Mouse (Mus musculus): ENCODE data around the gene Dock6.
"Not testable (repeated sequence)": the region's sequence is repeated elsewhere in the genome, so short reads cannot be mapped to it uniquely, and the experiment has no call there.

Dock6 gene

DNA sequence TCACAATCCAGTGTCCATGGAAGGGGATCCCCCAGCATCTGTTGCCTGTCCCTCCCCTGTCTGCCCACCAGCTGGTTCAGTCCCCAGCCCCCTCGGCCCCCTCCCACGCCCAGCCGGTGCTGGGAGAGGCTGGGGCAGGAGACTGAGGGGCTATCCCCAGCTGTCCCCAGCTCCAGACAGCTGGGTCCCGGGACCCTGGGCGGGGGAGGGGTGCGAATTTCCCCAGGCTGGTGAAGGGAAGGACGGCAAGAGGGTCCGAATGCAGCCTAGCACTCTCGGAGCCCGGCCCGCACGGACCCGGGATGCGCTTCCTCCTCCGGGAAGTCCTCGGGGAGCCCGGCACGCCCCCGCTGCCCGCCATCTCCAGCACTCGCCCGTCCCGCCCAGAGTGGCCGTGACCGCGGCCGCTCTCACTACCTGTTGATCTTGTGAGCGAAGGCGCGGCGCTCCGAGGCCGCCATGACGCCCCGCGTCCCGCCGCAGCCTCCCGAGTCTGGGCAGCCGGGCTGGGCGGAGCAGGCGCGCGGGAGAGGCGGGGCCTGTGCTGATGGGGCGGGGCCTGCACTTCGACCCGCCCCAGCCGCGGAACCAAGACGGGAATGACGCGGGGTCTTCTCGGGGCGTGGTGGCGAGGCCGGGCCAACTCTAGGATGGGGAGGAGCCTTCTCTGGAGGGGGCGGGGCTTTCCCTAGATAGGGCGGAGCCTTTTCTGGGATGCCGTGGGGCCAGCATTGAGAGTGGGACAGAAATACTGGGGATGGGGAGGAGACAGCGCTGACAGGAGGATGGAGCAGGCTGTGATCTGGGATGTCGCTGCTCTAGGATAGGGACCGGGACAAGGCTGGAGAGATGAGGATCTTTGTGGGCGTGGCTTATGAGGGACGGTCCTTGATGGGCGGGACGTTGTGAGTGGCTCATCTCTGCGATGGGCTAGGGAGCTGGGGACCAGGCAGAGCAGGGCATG, at the start of gene Dock6:
Gene Dock6 (minus strand): TSS at position 508 of the 964 bp plus-strand sequence.
- DNase-seq (ENCODE audit: low spot score): peak; percentile 96

DNA sequence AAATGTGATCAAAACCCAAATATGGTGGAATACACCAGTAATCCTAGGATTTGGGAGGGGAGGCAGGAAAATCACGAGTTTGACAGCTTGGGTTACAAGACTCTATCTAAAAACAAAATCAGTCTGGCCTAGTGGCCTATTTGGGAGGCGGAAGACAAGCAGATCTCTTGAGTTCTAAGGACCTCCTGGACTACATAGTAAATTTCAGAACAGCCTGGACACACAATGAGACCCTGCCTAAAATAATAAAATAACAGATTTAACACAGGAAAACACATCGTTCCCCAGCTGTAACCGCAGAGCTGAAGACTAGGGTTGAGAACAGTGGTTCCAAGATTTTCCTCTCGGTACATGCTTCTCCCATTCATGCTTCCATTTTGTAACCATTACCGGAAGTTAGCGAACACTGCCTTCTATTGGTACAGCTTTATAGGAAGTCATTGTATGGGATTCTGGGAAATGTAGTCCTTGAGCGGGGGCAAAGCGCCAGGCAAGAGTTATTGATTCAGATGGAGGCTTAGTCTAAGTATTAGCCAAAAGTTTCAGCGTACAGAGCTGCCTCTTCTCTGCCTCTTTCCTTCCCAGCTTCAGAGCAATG, 48.9 kb upstream of the Dock6 start:
- DNase-seq (ENCODE audit: low spot score): peak; percentile 74

DNA sequence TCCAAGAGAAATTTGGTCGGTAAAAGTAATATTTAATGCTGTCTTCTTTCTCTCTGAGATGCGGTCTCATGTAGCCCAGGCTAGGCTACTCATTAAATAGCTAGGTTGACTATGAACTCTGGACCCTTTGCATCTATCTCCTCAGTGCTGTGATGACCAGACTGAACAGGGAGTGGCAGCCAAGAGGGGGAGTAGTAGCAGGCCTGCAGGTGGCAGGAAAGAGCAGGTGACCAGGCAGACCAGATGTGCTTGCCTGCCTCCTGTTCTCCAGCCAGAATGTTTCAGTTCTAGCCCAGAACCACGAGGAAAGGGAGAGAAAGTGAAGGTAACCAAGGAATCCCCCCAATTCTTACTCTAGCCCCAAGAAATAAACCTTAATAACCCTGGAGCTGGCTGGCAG, 36.8 kb upstream of the Dock6 start:
- DNase-seq (ENCODE audit: low spot score): no peak

DNA sequence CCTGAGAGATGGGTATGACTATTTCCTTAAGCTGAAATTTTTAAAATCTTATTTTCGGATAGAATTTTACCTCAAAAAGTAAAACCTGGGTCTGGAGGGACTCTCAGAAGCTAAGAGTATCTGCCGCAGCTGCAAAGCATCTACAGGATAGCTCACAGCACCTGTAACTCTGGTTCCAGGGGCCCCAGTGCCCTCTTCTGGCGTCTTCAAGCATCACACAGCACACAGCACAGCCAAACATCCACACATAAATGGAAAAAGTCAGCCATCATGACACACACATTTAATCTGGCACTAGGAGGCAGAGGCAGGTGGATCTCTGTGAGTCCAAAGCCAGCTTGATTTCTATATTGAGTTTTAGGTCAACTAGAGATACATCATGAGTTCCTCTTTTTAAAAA, 24.2 kb upstream of the Dock6 start:
- DNase-seq (ENCODE audit: low spot score): no peak

DNA sequence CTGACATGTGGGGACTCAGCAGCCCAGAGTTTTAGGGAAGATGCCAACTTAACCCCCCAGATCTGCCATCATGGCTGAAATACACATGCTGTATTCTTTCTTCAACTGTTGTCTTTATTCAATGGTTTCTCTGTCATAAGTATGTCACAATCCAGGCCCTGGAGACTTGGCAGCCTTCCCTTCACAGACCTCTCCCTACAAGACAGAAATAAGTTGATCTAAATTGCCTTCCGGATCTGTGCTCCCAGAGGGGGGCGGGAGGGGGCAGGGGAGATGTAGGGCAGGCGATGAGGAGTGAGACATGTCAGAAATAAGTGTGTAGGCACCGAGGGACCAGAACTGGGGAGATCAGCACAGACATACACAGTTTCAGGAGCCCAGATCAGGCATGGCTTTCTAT, 19.8 kb upstream of the Dock6 start:
- DNase-seq (ENCODE audit: low spot score): no peak

DNA sequence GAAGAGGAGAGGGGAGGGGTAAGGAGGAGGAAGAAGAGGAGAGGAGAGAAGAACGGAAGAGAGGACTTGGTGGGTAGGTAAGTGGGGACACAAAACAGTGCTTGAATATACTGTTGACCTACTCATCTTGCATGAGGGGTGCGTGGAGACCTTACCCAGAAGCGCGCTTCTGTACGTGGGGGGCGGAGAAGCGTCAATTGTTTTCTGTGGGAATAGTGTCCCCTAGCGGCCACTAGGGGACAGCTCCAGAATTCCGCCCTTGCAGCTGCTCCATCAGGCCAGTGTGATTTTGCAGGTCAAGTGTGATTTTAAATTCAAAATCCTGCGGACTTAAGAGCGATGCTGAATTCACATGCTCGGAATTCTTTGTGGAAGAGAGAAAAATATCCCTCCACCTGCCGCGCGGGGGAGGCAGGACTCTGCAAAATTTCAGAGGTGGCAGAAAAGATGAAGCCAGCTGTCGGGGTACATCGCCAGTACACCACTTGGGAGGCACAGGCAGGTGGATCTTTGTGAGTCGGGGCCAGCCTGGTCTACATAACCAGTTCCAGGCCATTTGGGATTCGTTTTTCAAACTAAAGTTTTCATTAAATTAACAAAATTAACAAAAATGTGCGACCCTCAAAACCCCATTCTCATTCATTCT, 18.6 kb upstream of the Dock6 start:
- DNase-seq (ENCODE audit: low spot score): peak; percentile 75

DNA sequence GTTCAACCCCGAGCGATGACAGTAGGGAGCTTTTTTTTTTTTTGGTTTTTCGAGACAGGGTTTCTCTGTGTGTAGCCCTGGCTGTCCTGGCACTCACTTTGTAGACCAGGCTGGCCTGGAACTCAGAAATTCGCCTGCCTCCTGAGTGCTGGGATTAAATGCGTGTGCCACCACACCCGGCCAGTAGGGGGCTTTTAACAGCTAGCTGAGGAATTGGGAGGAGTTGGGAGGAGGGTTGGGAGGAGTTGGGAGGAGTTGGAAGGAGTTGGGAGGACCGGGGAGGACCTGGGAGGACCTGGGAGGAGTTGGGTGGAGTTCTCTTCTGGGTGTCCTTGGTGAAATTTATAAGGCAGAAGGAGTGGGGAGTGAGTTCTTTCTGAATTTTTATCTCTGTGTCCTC, 16.9 kb upstream of the Dock6 start:
- peak; percentile 89 for DNase-seq (ENCODE audit: low spot score)

DNA sequence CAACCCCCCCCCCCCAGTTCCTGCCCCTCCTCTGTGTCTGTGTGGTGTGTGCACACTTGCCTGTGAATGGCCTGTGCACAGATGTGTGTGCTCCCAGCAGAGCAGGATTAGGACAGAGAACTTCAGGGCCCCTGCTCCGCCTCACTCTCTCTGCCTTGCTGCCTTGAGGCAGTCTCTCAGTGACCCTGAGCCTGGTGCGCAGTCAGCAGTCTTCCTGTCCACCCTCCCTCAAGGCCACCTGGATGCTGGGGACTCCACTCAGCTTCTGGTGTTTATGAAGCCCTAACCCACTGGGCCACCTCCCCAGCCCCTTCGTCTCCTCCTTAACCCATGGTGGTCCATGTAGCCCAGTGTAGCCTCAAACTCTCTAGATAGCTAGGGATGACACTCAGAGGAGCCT, 15.3 kb upstream of the Dock6 start:
- DNase-seq (ENCODE audit: low spot score): no peak

DNA sequence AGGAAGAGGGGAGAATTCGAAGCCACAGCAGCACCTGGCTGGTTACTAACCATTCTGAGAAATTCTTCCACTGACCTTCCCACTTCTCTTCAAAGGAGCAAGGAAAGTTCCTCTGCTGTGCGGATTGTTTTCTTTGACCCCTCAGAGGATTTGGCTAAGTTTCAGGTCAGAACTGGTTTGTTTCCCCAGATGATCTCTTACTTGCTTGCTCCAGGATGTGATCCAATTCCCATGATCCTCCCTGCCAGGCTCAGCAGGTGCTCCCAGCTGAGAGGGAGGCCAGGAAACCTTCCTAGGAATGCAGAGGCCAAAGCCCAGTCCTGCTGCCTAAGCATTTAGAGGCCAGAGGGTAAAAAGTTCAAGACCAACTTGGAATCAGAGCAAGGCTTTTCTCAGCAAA, 14.2 kb upstream of the Dock6 start:
- no peak for DNase-seq (ENCODE audit: low spot score)

DNA sequence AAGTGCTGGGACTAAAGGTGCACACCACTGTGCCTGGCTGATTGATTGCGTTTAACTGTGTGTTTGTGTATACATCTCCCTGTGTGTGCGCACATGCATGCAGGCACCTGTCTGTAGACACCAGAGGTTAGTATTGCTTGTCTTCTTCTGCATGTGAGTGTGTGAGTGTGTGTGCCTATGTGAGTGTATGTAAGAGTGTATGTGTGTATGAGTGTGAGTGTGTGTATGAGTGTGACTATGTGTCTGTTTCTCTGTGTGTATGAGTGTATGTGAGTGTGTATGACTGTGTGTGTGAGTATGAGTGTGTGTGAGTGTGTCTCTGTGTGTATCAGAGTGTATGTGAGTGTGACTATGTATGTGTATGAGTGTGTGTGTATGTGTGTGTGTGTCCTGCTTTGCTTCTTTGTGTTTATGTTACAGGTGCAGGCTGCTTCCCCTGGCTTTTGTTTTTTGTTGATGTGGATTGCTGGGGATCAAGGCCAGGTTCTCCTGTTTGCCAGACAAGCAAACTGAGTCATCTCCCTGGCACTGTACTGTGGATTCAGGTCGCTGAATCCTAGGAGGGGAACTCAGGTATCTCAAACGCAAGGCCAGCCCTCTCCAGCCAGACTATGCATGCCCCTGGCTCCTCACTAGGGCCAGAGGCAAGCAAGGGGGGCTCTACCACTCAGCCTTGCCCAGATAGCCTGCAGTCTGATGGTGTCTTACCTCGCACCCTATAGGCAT, 13.4 kb upstream of the Dock6 start:
- no peak for DNase-seq (ENCODE audit: low spot score)

DNA sequence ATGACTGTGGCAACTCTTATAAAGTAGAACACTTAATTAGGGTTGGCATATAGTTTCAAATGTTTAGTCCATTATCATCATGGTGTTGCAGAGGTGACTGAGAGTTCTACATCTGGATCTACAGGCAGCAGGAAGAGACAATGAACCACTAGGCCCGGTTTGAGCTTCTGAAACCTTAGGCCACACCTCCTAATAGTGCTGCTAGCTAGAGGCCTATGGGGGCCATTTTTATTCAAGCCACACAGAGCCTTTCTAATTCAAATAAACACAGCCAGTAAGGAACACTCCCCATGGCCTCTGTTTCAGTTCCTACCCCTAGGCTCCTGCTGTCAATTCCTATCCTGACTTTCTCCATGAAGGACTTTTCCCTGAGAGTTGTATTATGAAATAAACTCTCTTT, 9.7 kb upstream of the Dock6 start:
- DNase-seq (ENCODE audit: low spot score): no peak

DNA sequence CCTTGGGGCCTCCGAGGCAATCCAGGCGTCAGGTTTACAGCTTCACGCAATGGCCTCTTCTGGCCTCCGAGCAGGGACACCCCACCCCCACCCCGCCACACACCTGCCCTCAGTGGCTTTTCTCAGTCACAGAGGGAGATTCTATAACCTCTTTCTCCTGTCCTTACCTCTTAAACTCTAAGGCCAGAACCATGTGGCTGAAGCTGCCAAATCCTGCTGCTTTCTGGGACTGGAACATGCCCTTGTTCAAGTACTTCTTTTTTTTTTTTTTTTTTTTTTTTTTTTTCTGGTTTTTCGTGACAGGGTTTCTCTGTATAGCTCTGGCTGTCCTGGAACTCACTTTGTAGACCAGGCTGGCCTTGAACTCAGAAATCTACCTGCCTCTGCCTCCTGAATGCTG, 7.9 kb upstream of the Dock6 start:
- DNase-seq (ENCODE audit: low spot score): not testable (repeated sequence)

DNA sequence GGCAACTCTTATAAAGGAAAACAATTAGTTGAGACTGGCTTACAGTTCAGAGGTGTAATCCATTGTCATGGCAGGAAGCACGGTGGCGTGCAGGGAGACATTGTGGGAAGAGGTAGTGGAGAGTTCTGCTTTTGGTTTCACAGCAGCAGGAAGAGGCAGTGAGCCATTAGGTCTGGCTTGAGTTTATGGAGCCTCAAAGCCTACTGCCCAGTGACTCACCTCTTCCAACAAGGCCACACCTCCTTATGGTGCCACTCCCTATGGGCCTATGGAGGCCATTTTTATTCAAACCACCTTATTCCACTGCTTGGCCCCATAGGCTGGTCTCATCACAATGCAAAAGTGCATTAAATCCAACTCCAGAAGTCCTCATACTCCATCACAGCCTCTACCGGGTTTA, 7.2 kb upstream of the Dock6 start:
- DNase-seq (ENCODE audit: low spot score): no peak

DNA sequence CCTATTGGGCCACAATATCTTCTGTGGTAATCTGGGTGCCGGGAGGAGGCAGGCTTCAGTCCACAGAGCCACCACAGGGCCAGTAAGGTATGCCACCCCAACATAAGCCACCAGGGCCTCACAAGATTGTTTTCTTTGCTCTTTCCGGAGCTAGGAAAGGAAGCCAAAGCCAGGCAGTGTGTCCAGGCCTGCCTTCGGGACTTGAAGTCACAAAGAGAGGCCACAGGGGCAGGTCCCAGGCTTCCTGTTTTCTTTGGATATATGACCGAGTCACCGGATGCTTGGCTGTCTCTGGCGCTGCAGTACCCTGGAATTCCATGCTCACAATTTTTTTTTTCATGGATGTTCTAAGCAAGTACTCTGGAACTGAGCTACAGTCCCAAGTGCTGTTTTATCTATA, 5.6 kb upstream of the Dock6 start:
- no peak for DNase-seq (ENCODE audit: low spot score)

DNA sequence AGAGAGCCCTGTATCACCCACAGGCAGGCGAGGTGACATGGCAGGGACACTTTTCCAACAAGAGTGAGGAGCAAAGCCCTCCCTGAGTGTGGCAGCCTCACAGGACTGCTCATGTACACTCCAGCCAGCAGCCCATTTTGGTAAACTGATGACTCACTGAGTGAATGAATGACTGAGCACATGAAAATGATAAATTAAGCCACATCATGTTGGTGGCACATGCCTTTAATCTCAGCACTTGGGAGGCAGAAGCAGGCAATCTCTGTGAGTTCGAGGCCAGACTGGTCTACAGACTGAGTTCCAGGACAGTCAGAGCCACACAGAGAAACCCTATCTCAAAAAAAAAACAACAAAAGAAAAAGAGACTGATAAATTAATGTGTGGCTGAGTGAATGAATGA, 5.1 kb upstream of the Dock6 start:
- DNase-seq (ENCODE audit: low spot score): no peak

DNA sequence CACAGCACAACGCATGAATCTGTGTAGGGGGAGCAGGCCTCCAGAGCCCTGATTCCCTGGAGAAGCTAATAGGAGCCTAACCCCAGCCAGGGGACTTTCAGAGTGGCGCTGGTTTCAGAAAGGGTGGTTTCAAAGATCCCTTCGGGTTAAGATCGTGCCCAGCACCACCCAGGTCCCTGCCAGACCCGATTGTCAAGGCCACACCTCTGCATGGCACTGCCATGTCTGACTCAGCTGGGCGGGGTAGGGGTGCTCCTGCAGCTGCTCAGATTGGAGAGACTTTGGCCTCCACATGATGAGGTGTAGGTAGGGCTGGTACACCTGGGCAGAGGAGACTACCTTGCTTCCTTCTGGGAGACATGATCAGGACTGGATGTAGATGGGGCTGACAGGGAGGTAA, 2.5 kb upstream of the Dock6 start:
- DNase-seq (ENCODE audit: low spot score): no peak

DNA sequence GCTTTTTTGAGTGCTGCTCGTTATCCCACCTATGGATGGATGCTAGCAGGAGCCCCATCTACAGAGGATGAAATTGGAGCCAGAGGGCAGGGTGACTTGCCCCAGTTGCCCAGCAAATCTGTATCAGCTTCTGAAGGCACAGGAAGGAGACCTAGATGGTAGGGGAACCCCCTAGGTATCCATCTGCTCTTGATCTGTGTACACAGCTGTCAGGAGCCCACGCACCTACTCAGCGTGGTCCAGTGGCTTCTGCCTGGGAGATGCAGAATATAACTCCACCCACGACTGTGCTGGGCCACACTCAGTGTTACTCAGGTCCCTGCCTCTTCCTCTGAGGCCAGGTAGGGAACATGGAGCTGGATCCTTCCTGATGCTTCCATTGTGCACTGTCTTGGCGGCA, 1.5 kb upstream of the Dock6 start:
- DNase-seq (ENCODE audit: low spot score): no peak

DNA sequence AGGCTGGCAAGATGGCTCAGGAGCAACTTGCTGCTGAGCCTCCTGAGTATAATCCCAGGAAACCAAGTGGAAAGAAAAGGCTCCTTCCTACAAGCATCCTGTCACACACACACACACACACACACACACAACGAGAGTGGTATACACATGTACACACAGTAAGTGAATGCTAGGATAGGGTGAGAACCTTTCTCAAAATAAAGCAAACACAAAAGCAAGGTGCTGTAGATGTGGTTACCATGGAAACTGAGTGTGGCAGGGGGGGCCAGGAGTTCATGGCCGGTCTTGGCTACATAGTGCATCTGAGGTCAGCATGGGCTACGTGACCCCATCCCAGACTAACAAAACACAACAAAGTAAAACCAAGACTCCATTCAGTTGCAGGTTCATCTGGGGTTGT, 1.4 kb downstream of the Dock6 start:
- no peak for DNase-seq (ENCODE audit: low spot score)

DNA sequence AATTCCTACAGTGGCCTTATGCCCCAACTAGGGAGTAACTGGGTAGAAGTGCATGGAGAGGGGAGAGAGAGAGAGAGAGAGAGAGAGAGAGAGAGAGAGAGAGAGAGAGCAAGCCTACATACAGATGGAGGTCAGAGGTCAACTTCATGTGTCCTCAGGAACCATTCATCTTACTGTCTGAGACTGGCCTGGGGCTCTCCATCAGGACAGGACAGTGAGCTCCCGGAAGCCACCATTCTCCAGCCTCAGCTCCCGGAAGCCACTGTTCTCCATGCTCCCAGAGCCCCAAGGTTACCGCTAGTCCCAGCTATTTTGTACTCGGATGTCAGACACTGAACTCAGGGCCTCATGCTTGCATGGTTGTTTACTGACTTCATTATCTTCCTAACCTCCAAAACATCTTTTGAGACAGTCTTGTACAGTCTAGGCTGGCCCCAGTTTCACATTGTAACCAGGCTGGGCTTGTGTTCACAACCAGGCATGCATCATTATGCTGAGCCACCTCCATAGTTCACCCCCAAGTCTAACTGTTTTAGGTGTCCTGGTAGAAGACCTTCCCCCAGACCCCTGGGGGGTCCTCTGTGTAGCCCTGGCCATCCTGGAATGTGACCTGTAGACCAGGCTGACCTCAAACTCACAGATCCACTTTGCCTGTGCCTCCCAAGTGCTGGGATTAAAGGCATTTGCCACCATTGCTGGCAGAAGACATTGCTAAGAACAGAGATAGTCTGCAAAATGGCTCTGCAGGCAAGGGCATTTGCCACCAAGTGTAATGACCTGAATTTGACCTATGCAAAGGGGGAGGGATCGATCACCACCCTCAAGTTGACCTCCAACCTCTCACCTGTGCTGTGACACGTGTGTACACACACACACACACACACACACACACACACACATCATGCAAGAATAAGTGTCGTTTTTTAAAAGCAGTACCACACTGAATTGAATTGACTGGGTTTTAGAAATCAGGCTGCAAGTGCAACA, 2.5 kb downstream of the Dock6 start:
- no peak for DNase-seq (ENCODE audit: low spot score)

DNA sequence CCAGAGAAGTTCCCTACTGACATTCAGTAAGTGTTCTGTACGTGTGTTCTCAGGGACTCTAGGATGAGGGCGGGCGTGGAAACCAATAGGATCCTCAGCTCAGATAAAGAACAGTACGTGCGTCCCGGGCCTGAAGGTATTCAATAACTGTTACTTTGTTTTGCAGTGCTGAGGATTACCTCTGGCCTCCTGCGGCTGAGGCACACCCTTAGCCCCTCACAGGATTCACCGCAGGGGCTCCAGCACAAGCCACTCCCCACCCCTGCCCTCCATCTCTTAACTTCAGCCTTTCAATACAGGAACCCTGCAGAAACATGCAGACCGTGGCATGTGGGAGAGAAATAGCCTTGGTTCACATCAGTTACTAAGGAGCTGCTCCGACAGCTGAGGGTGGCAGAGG, 4.5 kb downstream of the Dock6 start:
- DNase-seq (ENCODE audit: low spot score): no peak

DNA sequence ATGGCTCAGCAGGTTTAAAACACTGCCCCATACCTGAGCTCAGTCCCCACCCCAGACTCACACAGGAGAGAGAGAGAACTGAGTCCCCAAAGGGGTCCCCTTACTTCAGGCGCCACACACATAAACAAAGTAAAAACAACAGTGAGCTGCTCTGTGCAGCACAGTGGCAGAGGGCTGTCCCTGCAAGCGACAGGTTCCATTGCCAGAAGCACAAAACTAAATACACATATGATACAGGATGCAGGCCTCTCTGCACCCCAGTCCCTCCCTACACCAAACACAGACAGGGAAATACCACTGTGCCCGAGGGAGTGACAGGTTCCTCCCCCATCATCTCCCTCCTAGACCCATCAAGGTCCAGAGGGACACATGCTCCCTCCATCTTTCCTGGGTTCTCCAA, 5.0 kb downstream of the Dock6 start:
- no peak for DNase-seq (ENCODE audit: low spot score)
